Mouse (Mus musculus): ENCODE data around the gene Yaf2.

DNA sequence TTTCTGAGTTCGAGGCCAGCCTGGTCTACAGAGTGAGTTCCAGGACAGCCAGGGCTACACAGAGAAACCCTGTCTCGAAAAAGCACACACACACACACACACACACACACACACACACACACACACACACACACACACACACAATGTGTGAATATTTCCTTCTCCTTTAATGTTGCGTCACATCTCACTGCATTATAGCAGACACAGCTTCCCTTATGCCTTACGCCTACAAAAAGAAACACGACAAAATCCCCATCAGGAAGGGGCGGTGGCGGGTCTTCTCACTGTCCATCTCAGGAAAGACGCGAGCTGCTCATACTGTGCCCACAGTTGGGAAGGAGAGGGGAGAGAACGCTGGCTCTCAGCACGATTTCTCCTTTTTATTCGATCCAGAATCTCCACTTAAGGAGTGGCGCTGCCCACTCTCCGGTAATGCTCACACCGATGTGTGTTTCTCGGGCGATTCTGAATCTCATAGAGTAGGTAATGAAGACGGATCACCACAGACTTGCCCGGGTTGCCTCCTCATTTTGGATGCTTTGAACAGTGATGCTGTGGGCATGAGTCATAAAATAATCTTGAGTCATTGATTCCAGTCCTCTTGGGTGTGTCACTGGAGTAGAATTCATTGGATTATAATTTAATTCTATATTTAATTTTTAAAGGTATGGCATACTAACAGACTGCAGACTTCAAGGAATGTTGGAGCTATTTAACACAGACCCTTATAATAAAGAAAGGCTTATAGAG is 21.8 kb upstream of the Yaf2 start:
- TF ChIP-seq TAL1 (conservative IDR thresholded peaks at IDR 0.05; ENCODE audit: low read depth, low read length) (no peak), CTCF (IDR thresholded peaks at IDR 0.05; ENCODE audit: low read depth, low read length) (no peak), POLR2AphosphoS5 (IDR thresholded peaks at IDR 0.05; ENCODE audit: insufficient replicate concordance, low read depth, low read length) (no peak), GATA1 (IDR thresholded peaks at IDR 0.05; ENCODE audit: borderline replicate concordance, low read length) (no peak), GATA2 (IDR thresholded peaks at IDR 0.05; ENCODE audit: borderline replicate concordance, low read depth, low read length) (no peak)

Measured in G1E (cell line).